Mouse (Mus musculus) megakaryocyte, embryonic 14.5 days (primary cell): Measurements from ENCODE around the gene Cnnm4.

Experiments
- FLI1 ChIP-seq: IDR thresholded peaks from 2 replicates; pipeline ENCODE4 v1.6.1; 2012; ENCODE audit warnings: low read length, inconsistent platforms, mixed read lengths
- GATA1 ChIP-seq: IDR thresholded peaks from 3 replicates; pipeline ENCODE4 v1.6.1; 2012; ENCODE audit warnings: mixed read lengths, low read length, inconsistent platforms, borderline replicate concordance

GRCm38 (mm10) chr1:36513718-36514117 lies 42.3 kb downstream of the Cnnm4 start:
- TF ChIP-seq GATA1 (no peak), FLI1 (no peak)
